Mouse (Mus musculus) cerebellum, postnatal 14 days (tissue): ENCODE measurements around the gene Olfr911-ps1.

Source experiments
- DNase-seq, 2 experiments: peaks; one replicate each; pipeline ENCODE4 v3.0.0; 2021; ENCODE audit warnings: mixed read lengths in 2 of 2

Olfr911-ps1 gene

DNA sequence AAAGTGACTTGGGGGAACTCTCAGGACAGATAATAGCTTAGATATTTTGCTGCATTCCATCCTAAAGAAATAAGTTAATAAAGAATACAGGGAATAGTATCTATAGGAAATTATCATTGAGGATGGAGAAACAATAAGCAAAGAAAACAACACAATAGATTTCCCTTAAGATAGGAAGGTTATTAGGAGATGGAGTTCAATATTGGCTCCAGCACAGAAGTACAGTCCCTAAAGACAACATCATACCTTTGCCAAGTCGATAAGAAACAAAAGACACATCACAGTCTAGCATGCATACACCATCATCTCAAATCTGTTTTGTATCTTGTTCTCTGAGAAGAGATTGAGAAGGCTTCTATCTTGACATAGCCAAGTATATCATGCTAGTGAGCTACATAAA is at the start of gene Olfr911-ps1:
TSS of gene Olfr911-ps1 (plus strand) at position 301 of the 400 bp plus-strand sequence.
- DNase-seq: no peak

DNA sequence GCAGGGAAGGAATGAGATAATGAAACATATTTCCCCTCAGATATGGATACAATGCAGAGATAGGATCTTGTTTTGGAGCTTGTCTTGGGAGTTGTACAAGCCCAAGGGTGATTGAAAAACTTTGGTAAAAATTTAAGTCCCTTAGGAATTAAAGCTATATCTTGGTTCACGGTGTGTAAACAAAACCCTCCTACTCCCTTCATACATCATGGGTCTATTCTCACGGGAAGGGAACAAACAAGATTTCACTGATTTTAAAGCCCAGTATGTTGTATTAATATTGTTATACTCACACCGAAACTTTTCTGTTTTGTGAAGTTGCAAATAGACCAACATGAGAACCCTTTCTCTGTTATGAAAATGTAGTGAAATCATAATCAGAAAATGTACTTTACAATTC is 34.6 kb upstream of the Olfr911-ps1 start, which contains the start of gene Olfr906:
TSS of gene Olfr906 (plus strand) at position 301 of the 400 bp plus-strand sequence.
- DNase-seq: no peak

DNA sequence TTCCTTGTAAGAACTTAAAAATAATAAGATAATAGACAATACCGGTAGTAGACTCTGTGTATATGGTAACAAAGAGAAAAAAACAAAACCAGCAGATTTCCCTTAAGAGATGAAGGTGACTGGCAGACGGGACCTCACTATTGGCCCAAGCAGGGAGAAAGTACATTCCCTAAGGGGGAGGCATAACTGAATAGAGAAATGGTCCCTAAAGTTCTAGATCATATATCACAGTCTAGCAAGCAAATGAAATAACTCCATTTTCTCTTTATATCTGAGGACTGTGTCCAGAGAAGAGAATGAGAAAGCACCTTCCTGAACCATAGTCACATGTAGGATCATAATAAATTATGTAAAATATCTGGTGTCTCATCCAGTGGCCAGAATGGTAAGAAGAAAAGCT is 25.9 kb upstream of the Olfr911-ps1 start, which contains the start of gene Olfr907:
TSS of gene Olfr907 (plus strand) at position 301 of the 400 bp plus-strand sequence.
- DNase-seq: no peak

DNA sequence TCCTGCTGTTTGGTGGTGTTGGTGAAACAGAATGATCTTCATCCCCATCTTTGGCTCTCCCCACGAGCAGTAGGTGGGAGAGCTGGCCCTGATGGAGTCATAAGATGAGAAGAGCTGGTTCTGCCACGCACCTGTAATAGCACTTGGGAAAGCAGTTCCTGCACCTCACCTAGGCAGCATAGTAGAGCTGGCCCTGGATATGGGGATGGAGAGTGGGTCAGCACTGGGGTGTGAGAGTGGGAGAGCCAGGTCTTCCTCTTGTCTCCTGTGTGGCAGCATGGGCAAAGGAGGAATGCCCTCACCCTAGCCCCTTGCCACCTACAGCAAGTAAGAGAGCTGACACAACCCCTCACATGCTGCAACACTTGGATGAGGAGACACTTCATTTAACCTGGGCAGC is 9.0 kb upstream of the Olfr911-ps1 start:
- DNase-seq: no peak

DNA sequence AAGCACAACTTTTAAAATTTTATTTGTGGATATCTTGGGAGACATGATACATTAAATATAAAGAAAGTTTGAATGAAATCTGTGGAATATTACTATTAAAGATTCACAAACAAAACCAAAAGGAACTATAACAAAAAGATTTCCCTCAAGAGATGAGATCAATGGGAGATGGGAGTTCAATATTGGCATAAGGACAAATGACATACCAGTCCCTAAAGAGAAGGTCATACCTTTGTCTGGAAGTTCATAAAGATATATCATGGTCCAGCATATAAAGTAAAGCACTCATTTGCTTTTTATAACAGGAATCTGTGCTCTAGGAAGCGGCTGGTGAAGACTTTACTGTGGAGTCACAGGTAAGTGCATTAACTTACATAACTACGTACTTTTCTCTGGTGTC is 16.2 kb downstream of the Olfr911-ps1 start, which contains the start of gene Olfr910:
TSS of gene Olfr910 (plus strand) at position 301 of the 400 bp plus-strand sequence.
- no peak for DNase-seq
